Mouse (Mus musculus) spleen, adult 12 weeks (tissue): ENCODE results near the gene Wbp1.

Source experiments
- DNase-seq: peaks from one replicate; pipeline ENCODE4 v3.0.0; 2022; ENCODE audit warnings: low spot score

Wbp1 gene

DNA sequence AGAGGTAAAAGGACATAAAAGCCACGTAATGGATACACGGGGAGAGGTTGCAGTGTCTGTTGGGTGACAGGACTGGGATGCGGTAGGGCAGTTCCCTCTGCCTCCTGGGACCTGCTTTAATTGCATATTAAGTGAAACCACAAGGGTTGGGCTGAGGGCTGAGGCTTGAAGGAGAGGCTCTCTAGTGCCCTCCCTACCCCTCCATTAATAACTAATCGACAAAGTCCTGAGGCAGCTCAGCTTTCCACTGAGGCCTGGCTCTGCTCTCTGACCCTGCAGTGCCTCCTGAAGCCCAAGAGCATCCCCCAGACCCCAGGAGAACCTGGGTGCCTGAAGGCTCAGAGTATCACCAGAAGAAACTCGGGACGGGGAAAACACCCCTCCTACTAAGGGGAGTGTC is 36.9 kb downstream of the Wbp1 start:
- DNase-seq, result no peak

DNA sequence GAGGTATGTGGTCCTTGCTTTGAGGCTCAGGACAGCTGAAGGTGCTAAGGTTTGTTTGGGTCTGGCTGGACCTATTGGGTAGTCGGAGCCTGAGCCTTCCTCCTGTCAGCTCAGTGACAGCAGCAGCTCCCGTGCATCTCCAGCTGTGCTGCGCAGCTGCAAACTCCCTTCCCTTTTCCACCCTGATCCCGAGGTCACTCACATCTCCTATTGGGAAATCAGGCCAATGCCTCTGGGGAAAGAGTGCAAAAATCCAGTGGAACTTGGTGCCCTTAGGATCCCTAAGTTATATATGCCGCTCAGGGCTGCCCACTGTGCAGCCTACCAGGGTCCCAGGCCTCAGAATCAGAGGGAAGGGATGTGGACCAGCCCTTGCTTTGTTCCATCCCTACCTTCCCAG is 37.9 kb downstream of the Wbp1 start:
- no peak for DNase-seq

DNA sequence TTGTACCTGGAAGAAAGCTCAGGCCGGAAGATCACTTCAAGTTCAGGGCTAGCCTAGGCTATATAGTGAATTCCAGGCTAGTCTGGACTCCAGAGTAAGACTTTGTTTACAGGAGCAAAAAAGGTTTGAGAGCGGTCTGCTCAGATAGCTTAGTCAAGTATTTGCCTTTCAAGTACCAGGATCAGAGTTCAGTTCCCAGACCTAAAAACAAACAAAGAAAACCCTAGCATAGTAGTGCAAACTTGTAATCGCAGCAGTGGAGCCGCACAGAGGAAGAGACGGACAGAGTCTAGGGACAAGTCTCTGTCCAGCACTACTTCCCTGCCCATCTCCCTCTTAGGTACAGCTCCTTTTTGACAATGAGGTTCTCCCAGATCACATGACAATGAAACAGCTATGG is 41.1 kb downstream of the Wbp1 start:
- DNase-seq, result no peak

DNA sequence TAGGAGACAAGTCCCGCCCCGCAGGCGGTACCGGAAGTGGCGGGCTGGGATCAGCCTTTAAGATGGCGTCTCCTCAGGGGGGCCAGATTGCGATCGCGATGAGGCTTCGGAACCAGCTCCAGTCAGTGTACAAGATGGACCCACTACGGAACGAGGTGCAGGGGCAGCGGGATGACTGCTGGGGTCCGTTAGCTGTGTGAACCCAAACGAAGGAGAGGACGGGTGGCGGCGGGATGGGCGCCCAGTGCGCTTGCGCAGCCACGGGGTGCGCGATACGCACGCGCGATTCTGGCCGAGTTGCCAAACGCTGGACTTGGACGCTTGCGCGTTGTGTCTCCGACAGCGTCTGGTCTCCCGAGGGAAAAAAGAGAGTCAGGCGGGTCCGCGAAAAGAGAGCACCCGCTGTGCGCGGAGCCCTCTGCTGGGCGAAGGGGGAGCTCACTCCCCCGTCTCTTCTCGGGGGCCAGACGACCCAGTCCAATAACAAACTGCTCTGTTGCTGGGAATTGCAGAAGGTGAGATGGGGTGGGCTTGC is 43.0 kb downstream of the Wbp1 start:
- peak; percentile 100 for DNase-seq

DNA sequence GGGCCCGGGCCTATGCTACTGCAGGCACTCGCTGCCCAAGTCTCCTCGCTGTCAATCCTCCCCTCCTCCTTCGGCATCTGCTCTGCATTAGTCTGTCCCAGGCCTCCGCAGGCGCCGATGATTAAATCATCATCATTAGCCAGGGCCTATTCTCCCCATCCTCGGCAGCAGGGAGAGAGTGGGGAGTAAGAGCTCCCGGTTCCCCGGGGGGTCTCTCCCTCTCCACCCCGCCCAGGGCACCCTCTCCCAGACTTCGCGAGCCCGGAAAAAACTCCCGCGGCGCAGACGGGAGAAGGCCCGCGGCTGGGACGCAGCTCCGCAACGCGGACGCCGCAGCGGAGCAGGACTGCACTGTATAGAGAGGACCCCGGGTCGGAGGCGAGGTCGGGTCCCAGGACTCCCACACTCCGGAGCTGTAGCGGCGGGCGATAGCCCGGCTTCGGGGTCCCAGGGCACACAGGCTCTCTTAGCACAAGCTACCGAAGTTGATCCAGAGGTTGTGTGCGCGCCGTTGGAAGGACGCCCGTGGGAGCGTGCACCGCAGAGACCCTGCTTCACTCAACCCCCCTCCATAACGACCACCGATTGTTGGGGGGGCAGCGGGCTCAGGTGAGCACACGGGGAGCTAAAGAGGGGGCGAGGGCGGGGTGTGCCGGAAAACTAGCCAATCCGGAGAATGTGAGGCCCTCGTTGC is 43.6 kb downstream of the Wbp1 start, which contains the start of gene Pcgf1:
Gene Pcgf1, plus strand, starts transcription at position 240 of the 694 bp plus-strand sequence.
- peak; percentile 20 for DNase-seq

DNA sequence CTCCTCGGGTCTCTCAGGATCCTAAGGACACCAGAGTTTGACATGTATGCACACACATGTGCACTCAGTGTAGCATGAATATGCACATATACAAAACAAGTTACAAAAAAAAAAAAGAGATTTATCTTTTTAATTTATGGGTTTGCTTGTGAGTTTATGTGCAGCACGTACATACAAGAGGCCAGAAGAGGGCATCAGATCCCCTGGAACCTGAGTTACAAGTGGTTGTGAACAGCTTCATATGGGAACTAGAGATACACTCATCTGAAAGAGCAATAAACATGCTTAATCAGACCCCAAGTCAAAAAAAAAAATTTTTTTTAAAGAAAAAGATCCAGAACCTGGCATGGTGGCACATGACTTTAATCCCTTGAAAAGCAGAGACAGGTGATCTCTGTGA is 46.4 kb downstream of the Wbp1 start:
- no peak for DNase-seq

DNA sequence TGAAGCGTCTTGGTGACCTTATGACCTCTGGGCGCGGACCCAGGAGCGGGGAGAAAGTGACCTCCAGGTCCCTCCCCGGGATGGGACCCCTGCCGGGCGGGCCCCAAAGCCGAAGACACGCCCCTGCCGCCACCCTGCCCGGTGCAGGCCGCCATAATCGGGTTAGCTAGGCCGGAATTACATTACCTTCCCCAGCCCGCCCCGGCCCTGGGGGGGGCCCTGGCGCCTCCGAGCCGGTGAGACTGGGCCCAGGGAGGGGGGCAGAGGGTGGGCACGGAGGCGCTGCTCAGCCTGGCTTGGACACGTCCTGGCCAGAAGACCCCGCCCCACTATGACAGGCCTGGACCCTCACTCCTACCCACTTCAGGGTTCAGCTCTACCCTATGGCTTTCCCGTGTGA is 50.1 kb downstream of the Wbp1 start:
- DNase-seq, result no peak

DNA sequence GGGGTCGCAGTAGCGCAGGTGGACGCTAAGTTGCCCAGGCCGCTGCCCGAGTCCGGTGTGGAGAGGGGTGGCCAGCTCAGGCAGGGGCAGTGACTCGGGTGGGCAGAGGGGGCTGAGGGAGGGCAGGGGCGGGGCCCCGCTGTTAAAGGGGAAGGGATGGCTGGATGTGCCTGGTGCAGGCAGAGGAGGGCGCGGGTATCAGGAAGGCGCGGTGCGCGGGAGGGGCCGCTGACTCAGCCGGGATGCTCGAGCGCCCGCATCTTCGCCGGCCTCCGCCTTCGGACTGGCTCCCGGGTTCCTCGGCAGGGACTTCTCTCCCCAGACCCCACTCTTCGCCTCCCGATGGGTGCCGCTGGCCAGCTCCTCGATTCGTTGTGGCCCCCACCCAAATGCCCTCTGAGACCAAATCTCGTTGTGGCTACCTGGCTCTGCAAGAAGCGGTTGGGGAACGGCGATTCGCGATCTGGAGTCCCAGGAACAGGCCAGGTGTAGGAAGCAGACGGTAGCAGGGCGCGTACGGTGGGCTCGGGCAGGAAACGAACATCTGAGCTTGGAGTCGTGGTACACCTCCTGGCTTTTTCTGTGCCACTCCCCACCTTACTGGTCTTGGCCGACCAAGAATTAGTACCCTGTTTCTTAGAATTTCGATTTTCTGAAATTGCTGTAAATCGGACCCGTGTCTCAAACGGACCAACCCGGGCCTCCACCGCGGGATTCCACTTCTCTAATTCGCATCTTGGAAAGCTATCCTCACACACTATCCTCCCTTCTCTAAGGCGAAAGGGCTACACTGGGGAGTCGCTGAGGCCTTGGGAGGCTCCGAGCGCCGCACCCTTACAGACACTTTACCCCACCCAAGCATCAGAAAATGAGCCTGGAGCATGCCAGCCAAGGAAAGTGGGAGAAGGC is 50.8 kb downstream of the Wbp1 start:
- DNase-seq, result peak; percentile 15

DNA sequence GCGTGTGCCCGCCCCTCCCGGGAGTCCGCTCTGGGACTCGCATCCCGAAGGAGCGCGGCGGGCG is 51.3 kb downstream of the Wbp1 start, which contains the start of gene Tlx2:
Gene Tlx2, minus strand, starts transcription at position 47 of the 64 bp plus-strand sequence.
- DNase-seq, result no peak

DNA sequence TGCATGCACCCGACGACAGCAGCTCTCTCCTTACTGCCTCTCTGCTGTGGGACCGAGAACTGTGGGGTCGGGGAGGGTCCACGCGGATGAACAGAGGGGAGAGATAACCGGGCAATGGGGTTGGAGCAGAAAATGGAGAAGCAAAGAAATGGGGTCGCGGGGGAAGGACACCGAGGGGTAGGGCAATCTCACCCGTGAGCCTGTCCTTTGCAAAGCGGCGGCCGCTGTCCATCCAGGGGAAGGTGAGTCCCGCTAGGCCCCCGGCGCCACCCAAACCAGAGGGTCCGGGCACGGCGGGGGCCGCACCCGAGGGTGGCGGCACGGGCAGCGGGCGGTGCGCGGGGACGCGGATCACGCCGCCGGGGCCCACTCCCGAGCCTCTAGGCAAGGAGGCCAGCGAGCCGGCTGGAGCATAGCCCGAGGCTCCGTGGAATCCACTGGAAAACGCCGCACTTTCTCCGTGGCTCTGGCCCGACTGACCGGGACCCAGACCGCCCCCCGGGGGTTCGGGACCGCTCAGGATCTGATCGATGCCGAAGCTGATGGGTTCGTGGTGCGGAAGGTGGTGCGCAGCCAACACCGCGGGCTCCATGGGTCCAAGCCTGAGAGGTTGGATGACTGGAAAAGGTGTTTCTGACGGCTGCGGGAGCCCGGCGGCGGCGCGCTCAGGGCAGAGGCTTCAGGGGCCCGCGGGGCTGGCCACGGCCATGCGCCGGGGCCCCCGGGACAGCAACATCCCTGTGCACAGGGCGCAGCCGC is 51.7 kb downstream of the Wbp1 start:
- DNase-seq, result no peak
